Mouse (Mus musculus) kidney, adult 11 months (tissue): ENCODE measurements at regions not wholly inside any gene's neighbourhood (a gene's known extent, or its start where the extent isn't known, plus 50 kb on each side); places are given as distances from the start of the nearest gene placed in this dataset.

ENCODE experiments used
- DNase-seq: peaks from one replicate; pipeline ENCODE4 v3.0.0; 2022

DNA sequence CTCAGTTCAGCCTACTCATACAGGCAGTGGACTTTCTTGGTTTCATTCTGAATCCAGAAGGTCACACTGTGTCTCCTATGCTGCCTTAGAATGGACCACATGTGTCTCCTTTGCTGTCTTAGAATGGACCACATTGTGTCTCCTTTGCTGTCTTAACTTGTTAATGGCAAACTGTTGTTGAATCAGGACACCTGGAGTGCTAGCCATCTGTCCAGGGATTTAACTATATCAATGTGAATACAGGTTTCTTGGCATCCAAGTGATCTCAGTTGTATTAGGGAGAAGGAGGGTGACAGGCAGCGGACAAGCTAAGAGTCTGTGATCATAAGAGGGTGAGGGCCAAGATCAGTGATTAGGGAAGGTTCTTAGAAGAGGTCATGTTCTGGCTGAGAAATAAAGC, 92.3 kb downstream of the Snx19 start:
- no peak for DNase-seq
